ENCODE assay signal across 10 mouse cellular contexts in genomic region chr10:68127104-68127503, GRCm38 (mm10).
DNase-seq lines count a peak whose midpoint lies in the region; ATAC-seq and TF ChIP-seq lines count a peak whose summit lies in the region.
"Had no signal": no experiment of that assay in that cellular context is flagged by ENCODE, and none has a peak within 500 bp of the region (broad histone marks: within the 10 kb centered on the region; RNA-seq: fewer than 3 reads in every experiment).

No protein-coding gene starts in this region.

- TF ChIP-seq POLR2A in testis, adult 2 months (IDR thresholded peaks at IDR 0.05; ENCODE audit: control insufficient read depth, low read depth, low read length), result no peak

- no peak overlapping the region for H3K9ac ChIP-seq in heart, embryonic 15.5 days
- no peak overlapping the region for H3K9ac ChIP-seq in heart, embryonic 11.5 days (ENCODE audit: low read depth, low read length)
- no peak overlapping the region for H3K9ac ChIP-seq in intestine, embryonic 15.5 days
- H3K9ac ChIP-seq in forebrain, embryonic 12.5 days, result no peak overlapping the region

- no peaks in the 10 kb centered on the region for H3K27me3 ChIP-seq in heart, embryonic 15.5 days
- H3K27me3 ChIP-seq in heart, embryonic 11.5 days (ENCODE audit: control insufficient read depth, insufficient read depth, low read length), result no peaks in the 10 kb centered on the region
- H3K27me3 ChIP-seq in testis, adult 2 months (ENCODE audit: control insufficient read depth, insufficient read depth, low read length), result no peaks in the 10 kb centered on the region
- no peaks in the 10 kb centered on the region for H3K27me3 ChIP-seq in intestine, embryonic 15.5 days (replicated peaks)
- no peaks in the 10 kb centered on the region for H3K27me3 ChIP-seq in forebrain, embryonic 12.5 days

- peaks cover 11% of the 10 kb centered on the region; the same call in 1 of the 2 replicates for H3K36me3 ChIP-seq in heart, embryonic 15.5 days
- peaks cover 3% of the 10 kb centered on the region; the same call in 1 of the 2 replicates for H3K36me3 ChIP-seq in heart, embryonic 11.5 days (ENCODE audit: control insufficient read depth, insufficient read depth, low read length)
- H3K36me3 ChIP-seq in testis, adult 2 months (ENCODE audit: control insufficient read depth, insufficient read depth, low read length), result no peaks in the 10 kb centered on the region
- peaks cover 5% of the 10 kb centered on the region; the same call in 1 of the 2 replicates for H3K36me3 ChIP-seq in intestine, embryonic 15.5 days
- H3K36me3 ChIP-seq in forebrain, embryonic 12.5 days (replicated peaks), result no peaks in the 10 kb centered on the region

- TF ChIP-seq CTCF in testis, adult 2 months (IDR thresholded peaks at IDR 0.05; ENCODE audit: control insufficient read depth, insufficient read depth, insufficient replicate concordance, low read depth, low read length), result no peak

- 28% methylated on average over 2 of the region's 2 CpGs for WGBS in heart, embryonic 15.5 days
- WGBS in heart, embryonic 11.5 days (ENCODE audit: insufficient replicate concordance), result 16% methylated on average over 2 of the region's 2 CpGs
- WGBS in intestine, embryonic 15.5 days, result 56% methylated on average over 2 of the region's 2 CpGs
- whole genome bisulfite sequencing in forebrain, embryonic 12.5 days, result 80% methylated on average over 2 of the region's 2 CpGs

- no peak for ATAC-seq in heart, embryonic 15.5 days (replicated peaks; ENCODE audit: insufficient number of reproducible peaks, insufficient read depth, low FRiP score, low read depth)
- no peak for ATAC-seq in heart, embryonic 11.5 days (replicated peaks; ENCODE audit: insufficient number of reproducible peaks, low FRiP score, low TSS enrichment)
- ATAC-seq in intestine, embryonic 15.5 days, result peak; percentile 78
- ATAC-seq in forebrain, embryonic 12.5 days (ENCODE audit: low FRiP score), result no peak

- no peaks in the 10 kb centered on the region for H3K9me3 ChIP-seq in heart, embryonic 15.5 days (replicated peaks)
- no peaks in the 10 kb centered on the region for H3K9me3 ChIP-seq in heart, embryonic 11.5 days (replicated peaks; ENCODE audit: control insufficient read depth, low read length)
- no peaks in the 10 kb centered on the region for H3K9me3 ChIP-seq in intestine, embryonic 15.5 days
- no peaks in the 10 kb centered on the region for H3K9me3 ChIP-seq in forebrain, embryonic 12.5 days

- H3K27ac ChIP-seq in heart, embryonic 15.5 days, result peak overlapping the region; percentile 74
- H3K27ac ChIP-seq in heart, embryonic 11.5 days (ENCODE audit: low read depth, low read length), result no peak overlapping the region; the same call in 1 of the 2 replicates
- peak overlapping the region; percentile 57 for H3K27ac ChIP-seq in testis, adult 2 months (ENCODE audit: control insufficient read depth, insufficient read depth, low read depth, low read length)
- peak overlapping the region; percentile 20; the same call in 1 of the 2 replicates for H3K27ac ChIP-seq in intestine, embryonic 15.5 days
- H3K27ac ChIP-seq in forebrain, embryonic 12.5 days, result no peak overlapping the region
- H3K27ac ChIP-seq: macrophage had no signal

- no peak overlapping the region for H3K4me3 ChIP-seq in heart, embryonic 15.5 days
- H3K4me3 ChIP-seq in heart, embryonic 11.5 days (ENCODE audit: low read depth, low read length), result no peak overlapping the region
- no peak overlapping the region for H3K4me3 ChIP-seq in testis, adult 2 months (ENCODE audit: control insufficient read depth, low read depth, low read length)
- no peak overlapping the region for H3K4me3 ChIP-seq in intestine, embryonic 15.5 days (replicated peaks)
- no peak overlapping the region for H3K4me3 ChIP-seq in forebrain, embryonic 12.5 days (replicated peaks)

- no peak overlapping the region for H3K4me2 ChIP-seq in heart, embryonic 15.5 days
- no peak overlapping the region for H3K4me2 ChIP-seq in heart, embryonic 11.5 days
- no peak overlapping the region for H3K4me2 ChIP-seq in intestine, embryonic 15.5 days (replicated peaks)
- H3K4me2 ChIP-seq in forebrain, embryonic 12.5 days, result no peak overlapping the region

- DNase-seq in testis, postnatal 14 days (ENCODE audit: low spot score), result no peak
- DNase-seq in urinary bladder, postnatal 10 days (ENCODE audit: low spot score), result no peak
- DNase-seq: gastrocnemius, postnatal 25 days; spleen, adult 18-20 months had no signal

- H3K4me1 ChIP-seq in heart, embryonic 15.5 days (replicated peaks), result peaks cover 55% of the 10 kb centered on the region
- H3K4me1 ChIP-seq in heart, embryonic 11.5 days (ENCODE audit: control insufficient read depth, insufficient read depth, low read length), result peaks cover 34% of the 10 kb centered on the region
- no peaks in the 10 kb centered on the region for H3K4me1 ChIP-seq in testis, adult 2 months (ENCODE audit: control insufficient read depth, insufficient read depth, low read length)
- H3K4me1 ChIP-seq in intestine, embryonic 15.5 days (replicated peaks), result no peaks in the 10 kb centered on the region; the same call in 1 of the 2 replicates
- peaks cover 6% of the 10 kb centered on the region for H3K4me1 ChIP-seq in forebrain, embryonic 12.5 days

Comparison
In these comparisons a context has a peak if more than half of its experiments do, and no peak if none do; other contexts are left out.
1. H3K27ac ChIP-seq: peak in heart, embryonic 15.5 days (single experiment), testis, adult 2 months (single experiment) and intestine, embryonic 15.5 days (single experiment); none in heart, embryonic 11.5 days (single experiment) and forebrain, embryonic 12.5 days (single experiment).